Mouse (Mus musculus): ENCODE measurements around the gene Cabp4. TPM values are rescaled to one million over a fixed set of nuclear protein-coding genes. Genes with fewer than 3 reads are reported as not detected.

Gene Cabp4
- polyA plus RNA-seq, 1 experiment from 2014 or later: 0.19 TPM

- Histone ChIP-seq H3K4me2 (no peak overlapping the region), H3K27me3 (replicated peaks) (peaks cover 11% of the 10 kb centered on the region; the same call in 1 of the 2 replicates), H3K9me3 (no peaks in the 10 kb centered on the region), H3K4me1 (peaks cover 29% of the 10 kb centered on the region), H3K27ac (no peak overlapping the region), H3K4me3 (replicated peaks) (no peak overlapping the region), H3K36me3 (no peaks in the 10 kb centered on the region; the same call in 1 of the 2 replicates), H3K9ac (no peak overlapping the region)
- ATAC-seq (ENCODE audit: insufficient read depth, low FRiP score, low read depth): no peak
- WGBS: 94% methylated on average over 18 of the region's 18 CpGs
These were observed 40.5 kb downstream of the Cabp4 start for GRCm38 (mm10) chr19:4103294-4103693.

GRCm38 (mm10) chr19:4102626-4103025 is 41.2 kb downstream of the Cabp4 start:
- Histone ChIP-seq H3K27ac (no peak overlapping the region), H3K27me3 (replicated peaks) (peaks cover 11% of the 10 kb centered on the region; the same call in 1 of the 2 replicates), H3K4me2 (no peak overlapping the region), H3K9me3 (no peaks in the 10 kb centered on the region), H3K4me1 (peaks cover 34% of the 10 kb centered on the region), H3K4me3 (replicated peaks) (no peak overlapping the region), H3K36me3 (no peaks in the 10 kb centered on the region; the same call in 1 of the 2 replicates), H3K9ac (no peak overlapping the region)
- no peak for ATAC-seq (ENCODE audit: insufficient read depth, low FRiP score, low read depth)
- 92% methylated on average over 12 of the region's 12 CpGs for WGBS

- Histone ChIP-seq H3K4me1 (peaks cover 35% of the 10 kb centered on the region), H3K27ac (no peak overlapping the region), H3K4me3 (replicated peaks) (no peak overlapping the region), H3K4me2 (no peak overlapping the region), H3K9me3 (no peaks in the 10 kb centered on the region), H3K36me3 (no peaks in the 10 kb centered on the region; the same call in 1 of the 2 replicates), H3K9ac (no peak overlapping the region), H3K27me3 (replicated peaks) (peaks cover 11% of the 10 kb centered on the region; the same call in 1 of the 2 replicates)
- ATAC-seq (ENCODE audit: insufficient read depth, low FRiP score, low read depth): no peak
- WGBS: 86% methylated on average over 2 of the region's 2 CpGs
These were observed 41.8 kb downstream of the Cabp4 start for GRCm38 (mm10) chr19:4102049-4102448.

- no peaks in the 10 kb centered on the region; the same call in 1 of the 2 replicates for H3K36me3 ChIP-seq
- no peak overlapping the region for H3K4me3 ChIP-seq (replicated peaks)
- no peaks in the 10 kb centered on the region for H3K9me3 ChIP-seq
- 80% methylated on average over 6 of the region's 6 CpGs for WGBS
- H3K4me2 ChIP-seq: no peak overlapping the region
- no peak overlapping the region for H3K27ac ChIP-seq
- peaks cover 35% of the 10 kb centered on the region for H3K4me1 ChIP-seq
- H3K27me3 ChIP-seq (replicated peaks): peaks cover 11% of the 10 kb centered on the region; the same call in 1 of the 2 replicates
- ATAC-seq (ENCODE audit: insufficient read depth, low FRiP score, low read depth): no peak
- no peak overlapping the region for H3K9ac ChIP-seq
These were observed 42.4 kb downstream of the Cabp4 start for GRCm38 (mm10) chr19:4101466-4101865.

- H3K9me3 ChIP-seq: no peaks in the 10 kb centered on the region
- H3K4me3 ChIP-seq (replicated peaks): peak overlapping the region; percentile 48
- H3K27me3 ChIP-seq (replicated peaks): peaks cover 11% of the 10 kb centered on the region; the same call in 1 of the 2 replicates
- peak overlapping the region; percentile 88 for H3K4me2 ChIP-seq
- H3K27ac ChIP-seq: no peak overlapping the region
- no peaks in the 10 kb centered on the region; the same call in 1 of the 2 replicates for H3K36me3 ChIP-seq
- peak overlapping the region; percentile 32; the same call in 1 of the 2 replicates for H3K9ac ChIP-seq
- WGBS: 2% methylated on average over 51 of the region's 52 CpGs
- peaks cover 35% of the 10 kb centered on the region for H3K4me1 ChIP-seq
- no peak for ATAC-seq (ENCODE audit: insufficient read depth, low FRiP score, low read depth)
These were observed 43.0 kb downstream of the Cabp4 start for GRCm38 (mm10) chr19:4100718-4101261.

GRCm38 (mm10) chr19:4099837-4100717 is 43.8 kb downstream of the Cabp4 start, which contains the start of gene Pitpnm1:
Gene Pitpnm1 (plus strand): TSS chr19:4099998.
- peak within 1 kb of the TSS; percentile 88 for H3K4me2 ChIP-seq
- no peaks in the 10 kb centered on the region for H3K9me3 ChIP-seq
- peak within 1 kb of the TSS; percentile 32; the same call in 1 of the 2 replicates for H3K9ac ChIP-seq
- H3K27me3 ChIP-seq (replicated peaks): peaks cover 11% of the 10 kb centered on the region; the same call in 1 of the 2 replicates
- H3K36me3 ChIP-seq: no peaks in the 10 kb centered on the region; the same call in 1 of the 2 replicates
- no peak for ATAC-seq (ENCODE audit: insufficient read depth, low FRiP score, low read depth)
- WGBS: 2% methylated on average over 52 of the region's 53 CpGs
- peak within 1 kb of the TSS; percentile 78 for H3K27ac ChIP-seq
- H3K4me1 ChIP-seq: peaks cover 35% of the 10 kb centered on the region
- H3K4me3 ChIP-seq (replicated peaks): peak within 1 kb of the TSS; percentile 48

GRCm38 (mm10) chr19:4099056-4099455 is 44.8 kb downstream of the Cabp4 start:
- Histone ChIP-seq H3K36me3 (no peaks in the 10 kb centered on the region; the same call in 1 of the 2 replicates), H3K9ac (no peak overlapping the region), H3K27ac (peak overlapping the region; percentile 78), H3K9me3 (no peaks in the 10 kb centered on the region), H3K27me3 (replicated peaks) (peaks cover 11% of the 10 kb centered on the region; the same call in 1 of the 2 replicates), H3K4me3 (replicated peaks) (peak overlapping the region; percentile 48; the same call in 1 of the 2 replicates), H3K4me1 (peaks cover 35% of the 10 kb centered on the region), H3K4me2 (peak overlapping the region; percentile 88)
- 0 out of 2 replicates have a peak, but pooled peaks have one; percentile 1 for ATAC-seq (ENCODE audit: insufficient read depth, low FRiP score, low read depth)
- 15% methylated on average over 9 of the region's 9 CpGs for WGBS

GRCm38 (mm10) chr19:4098426-4098825 is 45.4 kb downstream of the Cabp4 start:
- H3K9ac ChIP-seq: no peak overlapping the region
- no peaks in the 10 kb centered on the region; the same call in 1 of the 2 replicates for H3K36me3 ChIP-seq
- no peaks in the 10 kb centered on the region for H3K9me3 ChIP-seq
- H3K4me1 ChIP-seq: peaks cover 35% of the 10 kb centered on the region
- peak overlapping the region; percentile 88 for H3K4me2 ChIP-seq
- peaks cover 11% of the 10 kb centered on the region; the same call in 1 of the 2 replicates for H3K27me3 ChIP-seq (replicated peaks)
- H3K4me3 ChIP-seq (replicated peaks): peak overlapping the region; percentile 75
- 84% methylated on average over 13 of the region's 13 CpGs for WGBS
- H3K27ac ChIP-seq: 0 out of 2 replicates have a peak overlapping the region, but pooled peaks have one; percentile 93
- no peak for ATAC-seq (ENCODE audit: insufficient read depth, low FRiP score, low read depth)

- Histone ChIP-seq H3K4me1 (peaks cover 35% of the 10 kb centered on the region), H3K9me3 (no peaks in the 10 kb centered on the region), H3K36me3 (no peaks in the 10 kb centered on the region; the same call in 1 of the 2 replicates), H3K27me3 (replicated peaks) (peaks cover 11% of the 10 kb centered on the region; the same call in 1 of the 2 replicates), H3K27ac (peak overlapping the region; percentile 93), H3K9ac (peak overlapping the region; percentile 30; the same call in 1 of the 2 replicates), H3K4me2 (peak overlapping the region; percentile 88), H3K4me3 (replicated peaks) (peak overlapping the region; percentile 75)
- WGBS: 2% methylated on average over 21 of the region's 21 CpGs
- ATAC-seq (ENCODE audit: insufficient read depth, low FRiP score, low read depth): peak; percentile 51
These were observed 46.4 kb downstream of the Cabp4 start for GRCm38 (mm10) chr19:4097441-4097825.

GRCm38 (mm10) chr19:4096642-4097440 is 47.0 kb downstream of the Cabp4 start, which contains the start of gene Cdk2ap2:
Gene Cdk2ap2 (plus strand): TSS chr19:4097182.
- peak within 1 kb of the TSS; percentile 45 for H3K9ac ChIP-seq
- peaks cover 11% of the 10 kb centered on the region; the same call in 1 of the 2 replicates for H3K27me3 ChIP-seq (replicated peaks)
- peak within 1 kb of the TSS; percentile 75 for H3K4me3 ChIP-seq (replicated peaks)
- H3K36me3 ChIP-seq: no peaks in the 10 kb centered on the region; the same call in 1 of the 2 replicates
- ATAC-seq (ENCODE audit: insufficient read depth, low FRiP score, low read depth): peak; percentile 94
- H3K27ac ChIP-seq: peak within 1 kb of the TSS; percentile 95
- H3K4me1 ChIP-seq: peaks cover 35% of the 10 kb centered on the region
- WGBS: under 1% methylated on average over 64 of the region's 65 CpGs
- peak within 1 kb of the TSS; percentile 88 for H3K4me2 ChIP-seq
- H3K9me3 ChIP-seq: no peaks in the 10 kb centered on the region

- Histone ChIP-seq H3K4me2 (no peak overlapping the region), H3K9me3 (no peaks in the 10 kb centered on the region), H3K27me3 (replicated peaks) (peaks cover 3% of the 10 kb centered on the region; the same call in 1 of the 2 replicates), H3K9ac (no peak overlapping the region), H3K36me3 (no peaks in the 10 kb centered on the region; the same call in 1 of the 2 replicates), H3K4me1 (peaks cover 31% of the 10 kb centered on the region), H3K4me3 (replicated peaks) (no peak overlapping the region), H3K27ac (no peak overlapping the region)
- 66% methylated on average over 3 of the region's 3 CpGs for WGBS
- no peak for ATAC-seq (ENCODE audit: insufficient read depth, low FRiP score, low read depth)
These were observed 48.0 kb downstream of the Cabp4 start for GRCm38 (mm10) chr19:4095802-4096201.
